Mouse (Mus musculus): ENCODE data around the gene Tshz3. TPM values are rescaled to one million over a fixed set of nuclear protein-coding genes. Genes with fewer than 3 reads are reported as not detected.

Tshz3 gene
- total and polyA plus RNA-seq, 3 experiments: not detected

- DNase-seq (ENCODE audit: low read depth, low spot score): no peak
- H3K9ac ChIP-seq (ENCODE audit: control insufficient read depth, low read depth, low read length, poor library complexity, severe bottlenecking): no peak overlapping the region
- no peaks in the 10 kb centered on the region for H3K79me2 ChIP-seq (ENCODE audit: control insufficient read depth, insufficient read depth, low read length, poor library complexity)
- H3K9me3 ChIP-seq (replicated peaks; ENCODE audit: insufficient read depth, low read length): no peaks in the 10 kb centered on the region
- H3K36me3 ChIP-seq (ENCODE audit: control insufficient read depth in 1 of 2, insufficient read depth in 2 of 2, low read length in 2 of 2): no peaks in the 10 kb centered on the region
- TF ChIP-seq SMC3 (IDR thresholded peaks at IDR 0.05; ENCODE audit: low read depth, low read length): no peak
- TF ChIP-seq CTCF (IDR thresholded peaks at IDR 0.05 in 2 of 3, conservative IDR thresholded peaks at IDR 0.05 in 1 of 3; ENCODE audit: control insufficient read depth in 1 of 3, insufficient read depth in 1 of 3, low read depth in 2 of 3, low read length in 3 of 3, poor library complexity in 1 of 3, severe bottlenecking in 1 of 3): no peak
- TF ChIP-seq MYB (IDR thresholded peaks at IDR 0.05; ENCODE audit: low read depth, low read length): no peak
- TF ChIP-seq MEF2A (IDR thresholded peaks at IDR 0.05; ENCODE audit: extremely low read depth, insufficient replicate concordance, low read depth, low read length, poor library complexity, severe bottlenecking): no peak
- no peak for TF ChIP-seq MAZ (IDR thresholded peaks at IDR 0.05; ENCODE audit: low read depth, low read length)
- no peak for TF ChIP-seq TBP (IDR thresholded peaks at IDR 0.05; ENCODE audit: low read depth, low read length)
- no peak for TF ChIP-seq USF2 (IDR thresholded peaks at IDR 0.05; ENCODE audit: borderline replicate concordance in 1 of 2, insufficient read depth in 1 of 2, low read depth in 1 of 2, low read length in 2 of 2)
- no peak for TF ChIP-seq CHD2 (IDR thresholded peaks at IDR 0.05; ENCODE audit: low read length)
- no peak for TF ChIP-seq NELFE (IDR thresholded peaks at IDR 0.05; ENCODE audit: low read depth, low read length)
- no peak for TF ChIP-seq MXI1 (IDR thresholded peaks at IDR 0.05; ENCODE audit: low read depth, low read length)
- no peak for TF ChIP-seq KAT2A (conservative IDR thresholded peaks at IDR 0.05; ENCODE audit: low read depth, low read length)
- TF ChIP-seq TAL1 (IDR thresholded peaks at IDR 0.05; ENCODE audit: low read length): no peak
- TF ChIP-seq BHLHE40 (IDR thresholded peaks at IDR 0.05; ENCODE audit: borderline replicate concordance, low read depth, low read length): no peak
- no peak for TF ChIP-seq E2F4 (IDR thresholded peaks at IDR 0.05; ENCODE audit: borderline replicate concordance, low read depth, low read length)
- no peak for TF ChIP-seq USF1 (IDR thresholded peaks at IDR 0.05; ENCODE audit: low read depth, low read length)
- no peak for TF ChIP-seq GABPA (IDR thresholded peaks at IDR 0.05; ENCODE audit: low read depth, low read length)
- no peak for TF ChIP-seq ZMIZ1 (IDR thresholded peaks at IDR 0.05; ENCODE audit: low read depth, low read length)
- no peak for TF ChIP-seq JUND (IDR thresholded peaks at IDR 0.05; ENCODE audit: low read depth, low read length)
- H3K27ac ChIP-seq (ENCODE audit: control insufficient read depth, low read depth, low read length): no peak overlapping the region
- no peaks in the 10 kb centered on the region for H3K4me1 ChIP-seq (ENCODE audit: control insufficient read depth in 1 of 2, insufficient read depth in 2 of 2, low read length in 2 of 2)
- H3K27me3 ChIP-seq (ENCODE audit: control insufficient read depth in 1 of 2, insufficient read depth in 2 of 2, low read length in 2 of 2): no peaks in the 10 kb centered on the region
- H3K4me3 ChIP-seq (ENCODE audit: control insufficient read depth in 1 of 2, insufficient read depth in 1 of 2, low read depth in 2 of 2, low read length in 2 of 2): no peak overlapping the region
Observed at GRCm38 (mm10) chr7:36707681-36708350, 9.9 kb downstream of the Tshz3 start.

- no peak for DNase-seq (ENCODE audit: low read depth, low spot score)
- no peak overlapping the region for H3K9ac ChIP-seq (ENCODE audit: control insufficient read depth, low read depth, low read length, poor library complexity, severe bottlenecking)
- no peak overlapping the region for H3K4me3 ChIP-seq (ENCODE audit: control insufficient read depth in 1 of 2, insufficient read depth in 1 of 2, low read depth in 2 of 2, low read length in 2 of 2)
- H3K4me1 ChIP-seq (ENCODE audit: control insufficient read depth in 1 of 2, insufficient read depth in 2 of 2, low read length in 2 of 2): no peaks in the 10 kb centered on the region
- H3K79me2 ChIP-seq (ENCODE audit: control insufficient read depth, insufficient read depth, low read length, poor library complexity): no peaks in the 10 kb centered on the region
- TF ChIP-seq CTCF (IDR thresholded peaks at IDR 0.05 in 2 of 3, conservative IDR thresholded peaks at IDR 0.05 in 1 of 3; ENCODE audit: control insufficient read depth in 1 of 3, insufficient read depth in 1 of 3, low read depth in 2 of 3, low read length in 3 of 3, poor library complexity in 1 of 3, severe bottlenecking in 1 of 3) (no peak), ETS1 (IDR thresholded peaks at IDR 0.05; ENCODE audit: low read depth, low read length) (no peak), MEF2A (IDR thresholded peaks at IDR 0.05; ENCODE audit: extremely low read depth, insufficient replicate concordance, low read depth, low read length, poor library complexity, severe bottlenecking) (no peak), ZKSCAN1 (IDR thresholded peaks at IDR 0.05; ENCODE audit: low read depth, low read length) (no peak), MAFK (IDR thresholded peaks at IDR 0.05; ENCODE audit: borderline replicate concordance, low read depth, low read length) (no peak), MAZ (IDR thresholded peaks at IDR 0.05; ENCODE audit: low read depth, low read length) (no peak), SMC3 (IDR thresholded peaks at IDR 0.05; ENCODE audit: low read depth, low read length) (no peak), CHD1 (IDR thresholded peaks at IDR 0.05; ENCODE audit: low read depth, low read length) (no peak), RCOR1 (IDR thresholded peaks at IDR 0.05; ENCODE audit: low read depth, low read length) (no peak), POLR2A (IDR thresholded peaks at IDR 0.05; ENCODE audit: control insufficient read depth in 1 of 2, insufficient read depth in 1 of 2, low read depth in 1 of 2, low read length in 2 of 2, poor library complexity in 1 of 2) (no peak), KAT2A (conservative IDR thresholded peaks at IDR 0.05; ENCODE audit: low read depth, low read length) (no peak)
- no peaks in the 10 kb centered on the region for H3K27me3 ChIP-seq (ENCODE audit: control insufficient read depth in 1 of 2, insufficient read depth in 2 of 2, low read length in 2 of 2)
- H3K36me3 ChIP-seq (ENCODE audit: control insufficient read depth in 1 of 2, insufficient read depth in 2 of 2, low read length in 2 of 2): no peaks in the 10 kb centered on the region
- H3K9me3 ChIP-seq (replicated peaks; ENCODE audit: insufficient read depth, low read length): no peaks in the 10 kb centered on the region
- no peak overlapping the region for H3K27ac ChIP-seq (ENCODE audit: control insufficient read depth, low read depth, low read length)
Observed at GRCm38 (mm10) chr7:36708823-36709222, 10.9 kb downstream of the Tshz3 start.
